Mouse (Mus musculus): ENCODE data around the gene Pid1.

Pid1 gene

GRCm38 (mm10) chr1:84186756-84187437, 177.1 kb downstream of the Pid1 start:
- no peak for DNase-seq (ENCODE audit: low read depth, low spot score)

GRCm38 (mm10) chr1:84177696-84178095, 186.3 kb downstream of the Pid1 start:
- no peak for DNase-seq (ENCODE audit: low read depth, low spot score)

- DNase-seq (ENCODE audit: low read depth, low spot score) = no peak
Measured at GRCm38 (mm10) chr1:84177033-84177432, 186.9 kb downstream of the Pid1 start.

- no peak for DNase-seq (ENCODE audit: low read depth, low spot score)
Measured at GRCm38 (mm10) chr1:84172941-84173340, 191.0 kb downstream of the Pid1 start.

- DNase-seq (ENCODE audit: low read depth, low spot score) = no peak
Measured at GRCm38 (mm10) chr1:84157790-84158189, 206.2 kb downstream of the Pid1 start.

- no peak for DNase-seq (ENCODE audit: low read depth, low spot score)
Measured at GRCm38 (mm10) chr1:84155585-84155930, 208.4 kb downstream of the Pid1 start.

- DNase-seq (ENCODE audit: low read depth, low spot score) = no peak
Measured at GRCm38 (mm10) chr1:84154725-84155584, 209.0 kb downstream of the Pid1 start.

GRCm38 (mm10) chr1:84153943-84154342, 210.0 kb downstream of the Pid1 start:
- DNase-seq (ENCODE audit: low read depth, low spot score) = peak; percentile 1

- DNase-seq (ENCODE audit: low read depth, low spot score) = no peak
Measured at GRCm38 (mm10) chr1:84141561-84141960, 222.4 kb downstream of the Pid1 start.

GRCm38 (mm10) chr1:84132451-84132850, 231.5 kb downstream of the Pid1 start:
- no peak for DNase-seq (ENCODE audit: low read depth, low spot score)

- DNase-seq (ENCODE audit: low read depth, low spot score) = no peak
Measured at GRCm38 (mm10) chr1:84131799-84132198, 232.2 kb downstream of the Pid1 start.

- no peak for DNase-seq (ENCODE audit: low read depth, low spot score)
Measured at GRCm38 (mm10) chr1:84128510-84128909, 235.5 kb downstream of the Pid1 start.

GRCm38 (mm10) chr1:84119306-84119705, 244.7 kb downstream of the Pid1 start:
- DNase-seq (ENCODE audit: low read depth, low spot score) = no peak

- DNase-seq (ENCODE audit: low read depth, low spot score) = no peak
Measured at GRCm38 (mm10) chr1:84106756-84107155, 257.2 kb downstream of the Pid1 start.

- DNase-seq (ENCODE audit: low read depth, low spot score) = no peak
Measured at GRCm38 (mm10) chr1:84102052-84102451, 261.9 kb downstream of the Pid1 start.

- DNase-seq (ENCODE audit: low read depth, low spot score) = no peak
Measured at GRCm38 (mm10) chr1:84097398-84097797, 266.6 kb downstream of the Pid1 start.

- DNase-seq (ENCODE audit: low read depth, low spot score) = no peak
Measured at GRCm38 (mm10) chr1:84093291-84093690, 270.7 kb downstream of the Pid1 start.

GRCm38 (mm10) chr1:84089664-84090063, 274.3 kb downstream of the Pid1 start:
- no peak for DNase-seq (ENCODE audit: low read depth, low spot score)

- DNase-seq (ENCODE audit: low read depth, low spot score) = no peak
Measured at GRCm38 (mm10) chr1:84087957-84088356, 276.0 kb downstream of the Pid1 start.

GRCm38 (mm10) chr1:84087325-84087724, 276.7 kb downstream of the Pid1 start:
- no peak for DNase-seq (ENCODE audit: low read depth, low spot score)

- no peak for DNase-seq (ENCODE audit: low read depth, low spot score)
Measured at GRCm38 (mm10) chr1:84086486-84086885, 277.5 kb downstream of the Pid1 start.

- DNase-seq (ENCODE audit: low read depth, low spot score) = no peak
Measured at GRCm38 (mm10) chr1:84085361-84085760, 278.6 kb downstream of the Pid1 start.

- no peak for DNase-seq (ENCODE audit: low read depth, low spot score)
Measured at GRCm38 (mm10) chr1:84079566-84079965, 284.4 kb downstream of the Pid1 start.

All from CD4-positive, CD25-positive, alpha-beta regulatory T cell, adult 2 months (primary cell).